Mouse (Mus musculus) heart, embryonic 10.5 days (tissue): ENCODE measurements around the gene Ifitm6. TPM values are rescaled to one million over a fixed set of nuclear protein-coding genes. Genes with fewer than 3 reads are reported as not detected.

ENCODE experiments used
- DNase-seq: peaks from one replicate; pipeline ENCODE4 v3.0.0-alpha.2; 2017; ENCODE audit warnings: low spot score
- H3K27ac ChIP-seq: fragments of 300-500 bp; sonication (generic); 2 replicates; pipeline ENCODE4 v1.5.1; 2016; ENCODE audit warnings: mild to moderate bottlenecking
- H3K27me3 ChIP-seq: fragments of 300-500 bp; sonication (generic); 2 replicates; pipeline ENCODE4 v1.6.1; 2016; ENCODE audit warnings: mild to moderate bottlenecking; ENCODE audit not compliant: poor library complexity, insufficient read depth, severe bottlenecking
- H3K36me3 ChIP-seq: fragments of 300-500 bp; sonication (generic); 2 replicates; pipeline ENCODE4 v1.6.1; 2016; ENCODE audit warnings: mild to moderate bottlenecking, moderate library complexity
- H3K4me1 ChIP-seq: fragments of 300-500 bp; sonication (generic); 2 replicates; pipeline ENCODE4 v1.6.1; 2016; ENCODE audit warnings: mild to moderate bottlenecking
- H3K4me3 ChIP-seq: fragments of 300-500 bp; sonication (generic); 2 replicates; pipeline ENCODE4 v1.5.1; 2016; ENCODE audit warnings: mild to moderate bottlenecking, moderate library complexity
- H3K9me3 ChIP-seq: fragments of 300-500 bp; sonication (generic); 2 replicates; pipeline ENCODE4 v1.6.1; 2016; ENCODE audit warnings: mild to moderate bottlenecking, moderate library complexity
- WGBS: fragments of 180-500 bp; shearing (Covaris S2); methylation state at CpG from one replicate; pipeline ENCODE4 v1.1.7; 2016; 5-methylcytosine and 5-hydroxymethylcytosine counted together
- polyA plus RNA-seq: library from polyadenylated mRNA; unstranded; fragments of >200 nt; fragmentation: Nextera tagmentation; extraction: Ambion mirVana; gene quantifications from 2 replicates; pipeline ENCODE4 v1.2.1, GENCODE M21; 2016

Gene Ifitm6
- polyA plus RNA-seq, 1 experiment from 2014 or later = not detected

GRCm38 (mm10) chr7:141016707-141017697 lies 722 bp downstream of the Ifitm6 start:
- 87% methylated on average over 10 of the region's 10 CpGs for WGBS
- Histone ChIP-seq H3K4me3 (no peak overlapping the region), H3K27ac (no peak overlapping the region), H3K4me1 (no peaks in the 10 kb centered on the region), H3K36me3 (no peaks in the 10 kb centered on the region), H3K27me3 (no peaks in the 10 kb centered on the region), H3K9me3 (no peaks in the 10 kb centered on the region)
- DNase-seq = no peak

GRCm38 (mm10) chr7:141011238-141011770 lies 6.4 kb downstream of the Ifitm6 start:
- H3K36me3 ChIP-seq = no peaks in the 10 kb centered on the region
- no peak for DNase-seq
- H3K9me3 ChIP-seq = no peaks in the 10 kb centered on the region
- WGBS = 81% methylated on average over 7 of the region's 7 CpGs
- H3K27me3 ChIP-seq = peaks cover 22% of the 10 kb centered on the region
- peak overlapping the region; percentile 75; the same call in 1 of the 2 replicates for H3K27ac ChIP-seq
- no peak overlapping the region for H3K4me3 ChIP-seq
- peaks cover 22% of the 10 kb centered on the region for H3K4me1 ChIP-seq

GRCm38 (mm10) chr7:141010593-141010992 lies 7.1 kb downstream of the Ifitm6 start, which contains the start of gene Ifitm3:
Ifitm3 (minus strand) TSS chr7:141010770.
- Histone ChIP-seq H3K4me3 (peak within 1 kb of the TSS; percentile 50), H3K27ac (peak within 1 kb of the TSS; percentile 75)

GRCm38 (mm10) chr7:141009665-141010064 lies 8.1 kb downstream of the Ifitm6 start:
- WGBS = 75% methylated on average over 9 of the region's 9 CpGs
- peaks cover 22% of the 10 kb centered on the region for H3K4me1 ChIP-seq
- H3K27ac ChIP-seq = peak overlapping the region; percentile 64; the same call in 1 of the 2 replicates
- H3K36me3 ChIP-seq = no peaks in the 10 kb centered on the region
- DNase-seq = no peak
- no peaks in the 10 kb centered on the region for H3K9me3 ChIP-seq
- peak overlapping the region; percentile 50; the same call in 1 of the 2 replicates for H3K4me3 ChIP-seq
- H3K27me3 ChIP-seq = peaks cover 22% of the 10 kb centered on the region

More at GRCm38 (mm10) chr7:141010593-141010992, 7.1 kb downstream of the Ifitm6 start, which contains the start of gene Ifitm3:
- DNase-seq = no peak
- Histone ChIP-seq H3K36me3 (no peaks in the 10 kb centered on the region), H3K4me1 (peaks cover 22% of the 10 kb centered on the region), H3K9me3 (no peaks in the 10 kb centered on the region), H3K27me3 (peaks cover 22% of the 10 kb centered on the region)
- WGBS = 17% methylated on average over 10 of the region's 10 CpGs

- no peaks in the 10 kb centered on the region for H3K36me3 ChIP-seq
- H3K9me3 ChIP-seq = no peaks in the 10 kb centered on the region
- peak; percentile 92 for DNase-seq
- peaks cover 22% of the 10 kb centered on the region for H3K27me3 ChIP-seq
- 8% methylated on average over 20 of the region's 20 CpGs for WGBS
- peak overlapping the region; percentile 43 for H3K4me3 ChIP-seq
- H3K27ac ChIP-seq = peak overlapping the region; percentile 62; the same call in 1 of the 2 replicates
- H3K4me1 ChIP-seq = peaks cover 22% of the 10 kb centered on the region
Measured at GRCm38 (mm10) chr7:141008938-141009660, 8.6 kb downstream of the Ifitm6 start.

GRCm38 (mm10) chr7:141008312-141008761 lies 9.4 kb downstream of the Ifitm6 start:
- Histone ChIP-seq H3K4me3 (peak overlapping the region; percentile 43), H3K9me3 (no peaks in the 10 kb centered on the region), H3K4me1 (peaks cover 22% of the 10 kb centered on the region), H3K36me3 (no peaks in the 10 kb centered on the region), H3K27ac (0 out of 2 replicates have a peak overlapping the region, but pooled peaks have one; percentile 62), H3K27me3 (peaks cover 22% of the 10 kb centered on the region)
- 7% methylated on average over 7 of the region's 7 CpGs for WGBS
- DNase-seq = no peak

- no peaks in the 10 kb centered on the region for H3K36me3 ChIP-seq
- peaks cover 22% of the 10 kb centered on the region for H3K27me3 ChIP-seq
- no peak overlapping the region for H3K4me3 ChIP-seq
- H3K27ac ChIP-seq = no peak overlapping the region
- no peaks in the 10 kb centered on the region for H3K9me3 ChIP-seq
- 81% methylated on average over 5 of the region's 5 CpGs for WGBS
- H3K4me1 ChIP-seq = peaks cover 22% of the 10 kb centered on the region
- no peak for DNase-seq
Measured at GRCm38 (mm10) chr7:141006914-141007313, 10.8 kb downstream of the Ifitm6 start.

- 86% methylated on average over 6 of the region's 6 CpGs for whole genome bisulfite sequencing
- Histone ChIP-seq H3K27ac (no peak overlapping the region), H3K4me1 (peaks cover 22% of the 10 kb centered on the region), H3K36me3 (no peaks in the 10 kb centered on the region), H3K27me3 (peaks cover 22% of the 10 kb centered on the region), H3K9me3 (no peaks in the 10 kb centered on the region), H3K4me3 (no peak overlapping the region)
- DNase-seq = no peak
Measured at GRCm38 (mm10) chr7:141006446-141006845, 11.3 kb downstream of the Ifitm6 start.

- Histone ChIP-seq H3K9me3 (no peaks in the 10 kb centered on the region), H3K4me3 (no peak overlapping the region), H3K36me3 (no peaks in the 10 kb centered on the region), H3K27me3 (peaks cover 7% of the 10 kb centered on the region), H3K27ac (no peak overlapping the region), H3K4me1 (peaks cover 2% of the 10 kb centered on the region)
- no peak for DNase-seq
- 58% methylated on average over 5 of the region's 5 CpGs for WGBS
Measured at GRCm38 (mm10) chr7:141003248-141004010, 14.3 kb downstream of the Ifitm6 start.

- H3K27ac ChIP-seq = no peak overlapping the region
- no peaks in the 10 kb centered on the region for H3K36me3 ChIP-seq
- H3K4me3 ChIP-seq = no peak overlapping the region
- H3K9me3 ChIP-seq = no peaks in the 10 kb centered on the region
- no peaks in the 10 kb centered on the region for H3K27me3 ChIP-seq
- H3K4me1 ChIP-seq = no peaks in the 10 kb centered on the region
- DNase-seq = no peak
- 76% methylated on average over 15 of the region's 15 CpGs for WGBS
Measured at GRCm38 (mm10) chr7:141000881-141001708, 16.6 kb downstream of the Ifitm6 start.

- H3K4me1 ChIP-seq = no peaks in the 10 kb centered on the region
- no peak for DNase-seq
- H3K36me3 ChIP-seq = no peaks in the 10 kb centered on the region
- WGBS = 88% methylated on average over 11 of the region's 11 CpGs
- no peak overlapping the region for H3K4me3 ChIP-seq
- H3K9me3 ChIP-seq = no peaks in the 10 kb centered on the region
- no peaks in the 10 kb centered on the region for H3K27me3 ChIP-seq
- no peak overlapping the region for H3K27ac ChIP-seq
Measured at GRCm38 (mm10) chr7:140998853-140999700, 18.6 kb downstream of the Ifitm6 start.
